Mouse (Mus musculus): ENCODE measurements around the gene 4933405L10Rik.

DNA sequence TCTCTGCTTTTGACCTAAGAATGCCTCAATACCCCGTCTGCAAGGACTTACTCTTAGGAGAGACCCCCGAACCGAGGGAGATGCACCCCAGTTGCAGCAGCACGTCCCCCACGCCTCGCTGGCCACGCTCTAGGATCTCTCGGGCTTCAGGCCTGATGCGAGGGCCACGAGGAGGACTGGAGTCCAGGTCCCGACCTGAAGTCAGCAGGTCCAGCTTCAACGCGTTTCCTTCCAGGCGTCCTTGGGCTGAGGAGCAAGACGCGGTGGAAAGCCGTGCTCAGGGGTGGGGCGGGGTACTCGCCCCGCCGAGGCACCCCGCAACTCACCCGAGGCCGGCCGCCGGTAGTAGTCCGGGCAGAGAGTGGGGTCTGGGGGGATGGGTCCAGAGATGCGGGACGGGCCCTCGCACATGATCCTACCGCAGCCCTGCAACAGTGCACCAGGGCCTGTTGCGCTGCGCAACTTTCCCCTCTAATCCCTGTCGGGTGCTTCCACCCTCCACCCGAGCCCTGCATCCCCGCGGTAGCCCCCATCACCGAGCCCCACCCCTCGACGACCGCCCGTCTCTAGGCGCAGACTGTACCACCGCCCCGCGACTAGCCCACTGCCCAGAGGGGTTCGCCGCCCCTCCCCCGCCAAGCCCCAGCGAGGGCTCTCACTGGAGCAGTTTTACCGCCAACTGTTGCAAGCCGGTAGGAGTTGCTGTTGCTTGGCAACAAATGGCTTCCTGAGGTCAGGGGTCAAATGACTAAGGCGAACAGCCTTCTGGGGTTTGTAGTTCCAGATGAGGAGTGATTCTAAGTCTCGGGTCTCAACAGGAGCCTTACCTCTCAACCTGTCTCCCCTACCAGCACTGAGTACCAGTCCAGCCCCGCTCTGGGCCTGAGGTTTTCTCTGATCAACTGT lies at the start of gene 4933405L10Rik, which contains the start of gene Enkd1:
- TF ChIP-seq CTCF (IDR thresholded peaks at IDR 0.05; ENCODE audit: low read depth) (no peak), EP300 (IDR thresholded peaks at IDR 0.05; ENCODE audit: low read depth) (no peak)
